Mouse (Mus musculus): ENCODE measurements around the gene Xrn1. TPM values are rescaled to one million over a fixed set of nuclear protein-coding genes. Genes with fewer than 3 reads are reported as not detected.

Gene Xrn1
- total and polyA plus RNA-seq, 2 experiments from 2014 or later, result 14.3 to 15.8 TPM

DNA sequence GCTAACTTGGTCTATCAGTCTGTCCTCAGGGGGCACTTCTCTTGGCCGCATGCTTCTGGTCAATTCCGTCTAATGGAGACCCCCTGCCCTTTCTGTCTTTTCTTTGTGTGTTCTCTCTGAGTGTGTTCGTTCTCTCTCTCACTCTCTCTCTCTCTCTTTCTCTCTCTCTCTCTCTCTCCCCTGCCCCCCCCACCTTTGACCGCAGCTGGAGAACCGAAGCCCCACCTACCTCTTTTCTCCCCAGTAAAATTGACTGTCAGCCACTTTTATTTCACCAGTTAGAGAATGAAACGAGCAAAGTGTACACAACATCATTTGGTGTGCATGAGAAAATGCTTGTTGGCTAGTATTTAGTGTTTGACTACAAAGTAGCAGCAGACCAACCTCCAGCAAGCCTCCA lies 4.7 kb downstream of the Xrn1 start:
- Histone ChIP-seq H3K9me3 (ENCODE audit: low read length) (no peaks in the 10 kb centered on the region), H3K4me2 (ENCODE audit: low read depth, low read length) (no peak overlapping the region), H3K27ac (no peak overlapping the region), H3K27me3 (ENCODE audit: insufficient read depth, low read length) (no peaks in the 10 kb centered on the region), H3K4me1 (ENCODE audit: insufficient read depth, low read length) (peaks cover 4% of the 10 kb centered on the region; the same call in 1 of the 2 replicates), H3K9ac (replicated peaks; ENCODE audit: low read length) (no peak overlapping the region), H3K36me3 (ENCODE audit: insufficient read depth, low read length) (no peaks in the 10 kb centered on the region; the same call in 1 of the 2 replicates), H3K4me3 (ENCODE audit: low read length) (no peak overlapping the region)
- ATAC-seq, result no peak
- TF ChIP-seq CTCF (IDR thresholded peaks at IDR 0.05; ENCODE audit: low read depth), result no peak
- no peak for DNase-seq (ENCODE audit: low spot score)
- WGBS, result 75% methylated on average over 6 of the region's 6 CpGs

DNA sequence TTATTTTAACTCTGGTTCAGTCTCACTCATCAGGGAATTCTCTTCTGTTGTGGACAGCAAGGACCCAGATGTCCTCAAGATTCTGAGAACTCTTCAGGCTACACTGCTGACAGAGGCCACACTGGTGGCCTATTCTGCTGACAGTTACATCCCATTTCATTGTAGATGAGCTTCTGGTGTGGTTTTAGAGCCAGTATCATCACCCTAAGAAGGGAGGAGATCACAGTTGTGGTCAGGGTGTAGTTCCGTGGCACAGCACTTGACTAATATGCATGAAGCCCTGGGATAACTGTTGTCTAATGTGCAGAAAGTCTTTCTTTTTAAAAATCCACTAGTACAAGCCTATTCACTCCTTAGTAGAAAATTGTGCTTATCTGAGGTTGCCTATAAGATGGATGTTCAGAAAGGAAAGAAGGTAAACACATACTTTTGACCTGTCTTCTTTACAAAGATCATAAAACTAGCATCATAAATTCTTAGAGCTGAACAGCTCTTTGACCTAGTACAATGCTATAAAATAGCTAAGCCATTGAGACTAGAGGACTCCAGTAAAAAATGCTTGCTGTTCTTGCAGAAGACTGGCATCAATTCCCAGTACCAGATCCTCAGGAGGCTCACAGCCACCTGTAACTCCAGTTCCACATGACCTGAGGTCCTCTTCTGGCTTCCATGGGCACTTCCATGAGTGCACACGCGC lies 5.3 kb downstream of the Xrn1 start:
- no peak overlapping the region for H3K4me3 ChIP-seq (ENCODE audit: low read length)
- no peak for TF ChIP-seq CTCF (IDR thresholded peaks at IDR 0.05; ENCODE audit: low read depth)
- H3K4me2 ChIP-seq (ENCODE audit: low read depth, low read length), result no peak overlapping the region
- H3K9ac ChIP-seq (replicated peaks; ENCODE audit: low read length), result no peak overlapping the region
- DNase-seq (ENCODE audit: low spot score), result no peak
- no peaks in the 10 kb centered on the region for H3K9me3 ChIP-seq (ENCODE audit: low read length)
- H3K27me3 ChIP-seq (ENCODE audit: insufficient read depth, low read length), result no peaks in the 10 kb centered on the region
- no peak overlapping the region for H3K27ac ChIP-seq
- WGBS, result 93% methylated on average over 3 of the region's 3 CpGs
- peaks cover 4% of the 10 kb centered on the region; the same call in 1 of the 2 replicates for H3K4me1 ChIP-seq (ENCODE audit: insufficient read depth, low read length)
- no peak for ATAC-seq
- no peaks in the 10 kb centered on the region; the same call in 1 of the 2 replicates for H3K36me3 ChIP-seq (ENCODE audit: insufficient read depth, low read length)

DNA sequence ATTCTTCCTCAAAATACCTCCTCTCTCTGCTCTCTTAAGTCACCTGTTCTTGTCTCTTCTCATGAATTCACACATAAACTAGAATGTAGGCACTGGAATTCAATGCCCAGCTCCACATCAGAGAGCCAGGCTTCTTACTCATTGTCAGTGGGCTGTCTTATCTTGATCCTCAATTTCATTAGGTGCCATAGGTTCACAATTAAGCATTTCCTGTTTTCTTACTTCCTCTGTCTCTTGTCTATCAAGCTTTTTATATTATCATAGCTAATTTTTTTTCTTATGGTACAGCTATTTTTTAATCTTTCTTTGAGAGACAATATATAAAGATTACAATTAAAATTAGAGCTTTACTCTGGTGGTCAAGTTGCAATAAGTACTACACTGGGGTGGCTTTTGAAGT lies 6.5 kb downstream of the Xrn1 start:
- Histone ChIP-seq H3K36me3 (ENCODE audit: insufficient read depth, low read length) (no peaks in the 10 kb centered on the region; the same call in 1 of the 2 replicates), H3K27ac (no peak overlapping the region), H3K27me3 (ENCODE audit: insufficient read depth, low read length) (no peaks in the 10 kb centered on the region), H3K9me3 (ENCODE audit: low read length) (no peaks in the 10 kb centered on the region), H3K9ac (replicated peaks; ENCODE audit: low read length) (no peak overlapping the region), H3K4me1 (ENCODE audit: insufficient read depth, low read length) (peaks cover 4% of the 10 kb centered on the region; the same call in 1 of the 2 replicates), H3K4me3 (ENCODE audit: low read length) (no peak overlapping the region), H3K4me2 (ENCODE audit: low read depth, low read length) (no peak overlapping the region)
- TF ChIP-seq CTCF (IDR thresholded peaks at IDR 0.05; ENCODE audit: low read depth), result no peak
- ATAC-seq (no peak), DNase-seq (ENCODE audit: low spot score) (no peak)

DNA sequence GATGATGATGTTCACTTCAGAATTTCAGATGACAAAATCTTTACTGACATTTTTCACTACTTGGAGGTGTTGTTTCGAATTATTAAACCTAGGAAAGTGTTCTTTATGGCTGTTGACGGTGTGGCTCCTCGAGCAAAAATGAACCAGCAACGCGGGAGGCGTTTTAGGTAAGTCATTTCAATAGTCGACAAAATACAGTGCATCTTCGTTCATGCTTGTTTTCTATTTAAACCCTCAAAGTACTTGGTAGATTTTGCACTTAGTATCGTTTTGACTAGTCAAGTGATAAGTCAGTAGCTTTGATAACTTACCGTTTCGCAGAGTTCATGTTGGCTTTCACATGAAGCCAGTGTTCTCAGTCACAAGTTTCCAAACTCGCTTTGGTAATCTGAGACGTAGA lies 9.5 kb downstream of the Xrn1 start:
- ATAC-seq, result no peak

GRCm38 (mm10) chr9:95978279-95978678 lies 23.7 kb downstream of the Xrn1 start:
- Histone ChIP-seq H3K36me3 (ENCODE audit: insufficient read depth, low read length) (peaks cover 26% of the 10 kb centered on the region), H3K27ac (no peak overlapping the region), H3K4me3 (ENCODE audit: low read length) (no peak overlapping the region), H3K9ac (replicated peaks; ENCODE audit: low read length) (no peak overlapping the region), H3K4me2 (ENCODE audit: low read depth, low read length) (no peak overlapping the region), H3K4me1 (ENCODE audit: insufficient read depth, low read length) (no peaks in the 10 kb centered on the region), H3K27me3 (ENCODE audit: insufficient read depth, low read length) (no peaks in the 10 kb centered on the region), H3K9me3 (ENCODE audit: low read length) (no peaks in the 10 kb centered on the region)
- ATAC-seq, result no peak
- WGBS, result 90% methylated on average over 2 of the region's 2 CpGs
- no peak for DNase-seq (ENCODE audit: low spot score)
- no peak for TF ChIP-seq CTCF (IDR thresholded peaks at IDR 0.05; ENCODE audit: low read depth)

More for the DNA sequence above, 9.5 kb downstream of the Xrn1 start:
- Histone ChIP-seq H3K27ac (no peak overlapping the region), H3K9me3 (ENCODE audit: low read length) (no peaks in the 10 kb centered on the region), H3K4me3 (ENCODE audit: low read length) (no peak overlapping the region), H3K9ac (replicated peaks; ENCODE audit: low read length) (no peak overlapping the region), H3K4me1 (ENCODE audit: insufficient read depth, low read length) (no peaks in the 10 kb centered on the region), H3K27me3 (ENCODE audit: insufficient read depth, low read length) (no peaks in the 10 kb centered on the region), H3K4me2 (ENCODE audit: low read depth, low read length) (no peak overlapping the region), H3K36me3 (ENCODE audit: insufficient read depth, low read length) (peaks cover 3% of the 10 kb centered on the region; the same call in 1 of the 2 replicates)
- no peak for DNase-seq (ENCODE audit: low spot score)
- no peak for TF ChIP-seq CTCF (IDR thresholded peaks at IDR 0.05; ENCODE audit: low read depth)
- WGBS, result 95% methylated on average over 13 of the region's 13 CpGs

- Histone ChIP-seq H3K4me2 (ENCODE audit: low read depth, low read length) (no peak overlapping the region), H3K9me3 (ENCODE audit: low read length) (no peaks in the 10 kb centered on the region), H3K4me3 (ENCODE audit: low read length) (no peak overlapping the region), H3K9ac (replicated peaks; ENCODE audit: low read length) (no peak overlapping the region), H3K36me3 (ENCODE audit: insufficient read depth, low read length) (peaks cover 35% of the 10 kb centered on the region), H3K4me1 (ENCODE audit: insufficient read depth, low read length) (no peaks in the 10 kb centered on the region), H3K27me3 (ENCODE audit: insufficient read depth, low read length) (no peaks in the 10 kb centered on the region), H3K27ac (no peak overlapping the region)
- no peak for TF ChIP-seq CTCF (IDR thresholded peaks at IDR 0.05; ENCODE audit: low read depth)
- no peak for ATAC-seq
- DNase-seq (ENCODE audit: low spot score), result no peak
- 65% methylated on average over 6 of the region's 6 CpGs for WGBS
These were observed 25.3 kb downstream of the Xrn1 start for GRCm38 (mm10) chr9:95979896-95980295.

GRCm38 (mm10) chr9:95992255-95992654 lies 37.7 kb downstream of the Xrn1 start:
- no peak overlapping the region for H3K4me2 ChIP-seq (ENCODE audit: low read depth, low read length)
- no peak overlapping the region for H3K9ac ChIP-seq (replicated peaks; ENCODE audit: low read length)
- H3K36me3 ChIP-seq (ENCODE audit: insufficient read depth, low read length), result peaks cover 43% of the 10 kb centered on the region
- ATAC-seq, result no peak
- DNase-seq (ENCODE audit: low spot score), result no peak
- no peak overlapping the region for H3K4me3 ChIP-seq (ENCODE audit: low read length)
- no peaks in the 10 kb centered on the region for H3K27me3 ChIP-seq (ENCODE audit: insufficient read depth, low read length)
- H3K4me1 ChIP-seq (ENCODE audit: insufficient read depth, low read length), result no peaks in the 10 kb centered on the region
- 95% methylated on average over 2 of the region's 2 CpGs for WGBS
- H3K27ac ChIP-seq, result no peak overlapping the region
- H3K9me3 ChIP-seq (ENCODE audit: low read length), result no peaks in the 10 kb centered on the region
- TF ChIP-seq CTCF (IDR thresholded peaks at IDR 0.05; ENCODE audit: low read depth), result no peak
